Mouse (Mus musculus) megakaryocyte progenitor cell, adult 5-6 weeks (primary cell): Measurements from ENCODE around the gene Akr1a1. TPM values are rescaled to one million over a fixed set of nuclear protein-coding genes. Genes with fewer than 3 reads are reported as not detected.
"Not testable (repeated sequence)": the region's sequence is repeated elsewhere in the genome, so short reads cannot be mapped to it uniquely, and the experiment has no call there.

ENCODE experiments used
- ATAC-seq: replicated peaks from 2 replicates; pipeline ENCODE4 v1.8.0; 2016; ENCODE audit warnings: mild to moderate bottlenecking, moderate TSS enrichment, inconsistent platforms; ENCODE audit not compliant: poor library complexity
- total RNA-seq, 2 experiments: library from RNA; stranded (forward) in 1 of 2; stranded (reverse) in 1 of 2; fragments of 157-497, 149-512 nt in 1 of 2; fragments of 200-1000 nt in 1 of 2; gene quantifications; 2 replicates each; pipeline versions ENCODE4 v1.2.3 to v1.2.4; 2015 to 2017

The Akr1a1 gene
- total RNA-seq, 2 experiments from 2014 or later, result 370 to 829 TPM

- ATAC-seq, result not testable (repeated sequence)
Observed at GRCm38 (mm10) chr4:116659916-116660315, 8.4 kb upstream of the Akr1a1 start.

GRCm38 (mm10) chr4:116659474-116659873 lies 8.0 kb upstream of the Akr1a1 start:
- ATAC-seq, result no peak

DNA sequence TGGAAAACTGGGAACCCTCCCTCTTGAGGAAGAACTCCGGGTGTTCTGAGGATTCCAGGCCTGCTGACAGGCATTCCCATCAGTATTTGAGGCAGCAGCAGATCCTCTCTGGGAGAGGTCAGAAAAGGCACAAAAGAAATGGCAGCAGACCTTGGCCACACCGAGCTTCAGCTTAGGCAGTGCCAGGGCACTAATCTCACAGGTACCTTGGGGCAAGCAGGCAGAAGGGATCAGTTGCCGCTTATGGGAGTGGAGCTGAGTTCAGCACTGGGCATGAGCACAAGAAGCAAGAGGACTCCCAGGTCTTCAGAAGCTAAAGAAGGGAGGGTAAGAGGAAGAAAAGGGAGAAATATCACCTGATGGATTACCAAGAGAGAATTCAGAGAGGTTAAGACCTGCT lies 6.5 kb upstream of the Akr1a1 start:
- no peak for ATAC-seq

DNA sequence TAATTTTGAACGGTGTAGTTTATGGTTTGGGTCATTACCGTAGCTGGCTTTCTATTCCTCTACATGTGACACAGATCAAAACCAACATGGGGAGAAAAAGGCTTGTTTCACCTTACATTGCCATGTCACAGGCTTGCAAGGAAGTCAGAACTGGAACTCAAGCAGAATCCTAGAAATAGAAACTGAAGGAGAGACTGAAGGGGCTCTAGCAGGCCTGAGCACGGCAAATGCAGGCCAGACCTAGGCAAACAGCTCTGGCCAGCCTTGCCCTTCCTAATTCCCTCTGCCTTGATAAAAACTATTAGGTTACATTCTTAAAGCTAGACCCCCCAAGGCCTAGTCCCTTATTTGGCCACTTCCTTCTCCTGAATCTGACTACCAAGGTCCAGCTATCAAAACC lies 4.2 kb upstream of the Akr1a1 start:
- no peak for ATAC-seq

DNA sequence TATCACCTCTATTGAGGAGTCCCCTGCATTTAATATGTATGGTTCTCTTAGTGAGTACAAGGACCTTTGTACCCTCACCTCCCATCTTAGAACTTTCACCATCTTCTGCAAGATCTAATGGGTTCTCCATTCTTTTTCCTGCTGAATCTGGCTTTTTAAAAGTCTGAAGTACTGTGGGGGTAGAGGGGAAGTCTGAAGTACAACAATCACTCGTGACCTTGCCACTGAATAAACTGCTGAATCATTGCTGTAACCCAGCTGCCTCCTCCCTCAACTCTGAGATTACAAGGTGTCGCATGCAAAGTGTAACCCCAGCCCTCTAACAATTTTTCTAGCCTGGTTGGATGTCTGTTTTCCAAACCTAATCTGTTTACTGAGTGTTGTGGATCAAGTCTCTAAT lies 3.6 kb upstream of the Akr1a1 start:
- peak; percentile 53 for ATAC-seq

GRCm38 (mm10) chr4:116653228-116653627 lies 1.7 kb upstream of the Akr1a1 start:
- no peak for ATAC-seq

DNA sequence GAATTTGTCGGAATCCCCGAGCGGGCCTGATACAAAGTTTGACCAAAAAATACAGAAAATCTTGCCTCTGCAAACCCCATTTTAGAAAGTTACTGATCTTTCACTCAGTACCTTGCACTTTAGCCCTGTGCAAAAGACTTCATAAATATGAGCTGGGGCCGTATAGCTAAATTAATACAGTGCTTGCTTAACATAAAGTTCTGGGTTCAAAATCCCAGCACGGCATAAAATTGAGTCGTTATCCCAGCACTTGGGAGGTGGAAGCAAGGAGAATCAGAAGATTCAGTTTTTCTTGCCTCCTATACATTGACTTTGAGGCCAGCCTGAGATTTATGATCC lies 286 bp upstream of the Akr1a1 start:
- peak; percentile 13; the same call in 1 of the 2 replicates for ATAC-seq

DNA sequence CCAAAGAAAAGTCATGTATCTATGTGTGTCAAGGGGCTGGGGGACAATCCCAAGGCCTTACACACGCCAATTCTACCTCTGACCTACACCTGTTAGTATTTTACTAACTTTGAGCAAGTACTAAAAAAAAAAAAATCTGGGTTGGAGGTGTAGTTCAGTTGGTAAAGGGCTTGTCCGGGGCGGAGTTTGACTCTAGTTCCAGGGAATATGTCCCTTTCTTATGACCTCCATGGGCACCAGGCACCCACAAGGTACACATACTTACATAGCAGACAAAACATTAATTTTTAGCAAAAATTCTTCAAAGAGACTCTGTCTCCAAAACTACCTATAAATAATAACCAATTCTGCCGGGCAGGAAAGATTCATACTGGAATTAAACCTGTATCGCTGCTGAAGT lies 1.1 kb downstream of the Akr1a1 start:
- no peak for ATAC-seq

GRCm38 (mm10) chr4:116649411-116649810 lies 2.1 kb downstream of the Akr1a1 start:
- ATAC-seq, result no peak

DNA sequence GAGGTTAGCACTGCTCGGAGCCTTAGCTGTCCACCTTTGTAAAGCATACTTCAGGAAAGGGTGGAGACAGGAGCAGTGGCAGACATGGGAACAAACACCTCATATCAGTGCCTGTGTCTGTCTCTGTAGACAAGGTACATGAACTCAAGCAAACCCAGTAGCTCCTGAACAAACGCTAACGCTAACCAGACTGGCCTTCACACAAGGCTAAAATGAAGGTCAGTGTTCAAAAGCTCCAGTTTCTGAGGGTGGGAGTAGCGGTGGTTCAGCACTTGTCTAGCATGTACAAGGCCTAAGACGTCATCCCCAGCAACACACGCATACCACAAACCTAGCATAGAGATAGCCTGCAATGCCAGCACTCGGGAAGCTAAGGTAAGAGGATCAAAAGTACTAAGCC lies 5.9 kb downstream of the Akr1a1 start:
- no peak for ATAC-seq

DNA sequence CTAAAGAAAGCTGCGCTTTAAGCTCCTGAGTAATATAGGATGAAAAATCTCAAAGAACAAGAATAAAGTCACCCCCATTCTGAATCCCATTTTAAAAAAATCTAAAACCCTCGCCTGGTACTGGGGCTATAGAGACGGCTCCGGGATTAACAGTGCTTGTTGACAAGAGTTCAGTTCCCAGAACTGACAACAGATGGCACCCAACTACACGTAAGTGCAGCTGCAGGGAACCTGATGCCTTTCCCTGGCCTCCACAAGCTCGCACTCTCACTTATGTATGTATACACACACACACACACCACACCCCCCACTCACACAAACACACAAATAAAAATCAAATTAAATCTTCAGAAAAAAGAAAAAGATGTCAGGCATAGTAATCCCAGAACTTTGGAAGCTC lies 7.2 kb downstream of the Akr1a1 start:
- peak; percentile 95 for ATAC-seq

DNA sequence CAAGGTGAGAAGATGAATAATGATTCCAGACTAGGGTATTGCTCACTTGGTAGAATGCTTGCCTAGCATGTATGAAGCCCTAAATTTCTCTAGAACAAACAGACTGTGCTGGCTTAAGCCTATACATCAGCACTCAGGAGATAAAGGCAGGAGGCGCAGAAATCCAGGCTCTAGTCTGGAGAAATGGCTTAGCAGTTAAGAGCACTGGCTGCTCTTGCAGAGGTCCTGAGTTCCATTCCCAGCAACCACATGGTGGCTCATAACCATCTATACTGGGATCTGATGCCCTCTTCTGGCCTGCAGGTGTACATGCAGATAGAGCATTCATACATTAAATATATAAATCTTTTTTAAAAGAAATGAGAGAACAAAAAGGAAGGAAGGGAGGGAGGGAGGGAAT lies 9.4 kb downstream of the Akr1a1 start:
- no peak for ATAC-seq

GRCm38 (mm10) chr4:116638821-116639220 lies 12.7 kb downstream of the Akr1a1 start:
- ATAC-seq, result no peak

DNA sequence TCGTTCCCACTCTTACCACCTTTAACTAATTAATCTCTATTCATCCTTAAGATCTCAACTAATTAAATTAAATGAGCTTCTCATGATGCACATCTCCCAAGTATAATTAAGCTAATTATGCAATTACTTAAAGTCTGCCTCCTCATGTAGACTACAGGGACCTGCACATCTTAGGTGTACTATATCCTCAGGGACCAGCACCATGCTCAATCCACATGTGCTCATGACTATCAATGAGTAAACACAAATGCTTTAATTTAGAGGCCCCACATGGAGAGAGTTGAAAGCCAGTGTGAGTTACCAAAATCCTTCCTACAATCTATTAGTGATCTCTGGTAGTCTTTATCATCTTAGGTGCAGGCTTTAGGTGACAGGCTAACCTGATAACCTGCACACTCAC lies 16.3 kb downstream of the Akr1a1 start:
- no peak for ATAC-seq

DNA sequence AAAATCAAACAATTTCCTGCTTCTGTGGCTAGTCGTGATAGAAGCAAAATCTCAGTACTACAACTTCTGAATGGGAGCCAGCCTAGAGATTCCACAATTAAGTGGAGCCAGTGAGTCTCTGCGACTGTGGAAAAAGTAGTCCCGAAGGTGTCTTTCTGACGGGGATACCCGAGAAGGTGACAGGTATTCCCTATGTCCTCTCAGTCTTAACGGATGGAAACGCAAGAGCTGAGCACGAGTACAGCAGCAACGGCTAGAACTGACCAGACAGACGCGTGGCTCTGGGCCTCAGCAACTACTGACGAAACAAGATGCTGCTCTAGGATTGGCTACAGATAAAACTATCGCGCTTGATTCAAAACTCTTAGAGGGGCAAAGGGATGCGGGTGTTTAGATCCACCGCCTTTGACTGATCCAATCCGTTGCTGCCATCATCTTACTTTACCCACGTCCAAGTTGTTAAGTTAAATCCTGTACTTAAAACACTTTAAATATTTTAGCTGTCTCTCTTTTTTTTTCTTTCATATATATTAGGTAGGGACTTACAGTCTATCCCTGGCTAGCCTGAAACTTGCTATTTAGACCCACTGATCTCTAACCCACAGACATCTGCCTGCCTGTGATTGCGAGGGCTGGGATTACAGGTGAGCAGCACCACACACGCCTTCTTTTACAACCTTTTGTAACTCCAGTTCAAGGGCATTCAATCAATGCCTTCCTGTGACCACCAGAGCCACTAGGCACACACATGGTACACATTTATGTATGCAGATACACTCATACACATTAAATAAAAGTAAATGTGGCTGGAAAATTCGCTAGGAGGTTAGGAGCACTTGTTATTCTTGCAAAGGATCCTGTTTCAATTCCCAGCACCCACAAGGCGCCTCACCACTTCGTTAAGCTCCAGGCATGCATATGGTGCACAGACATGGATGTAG lies 23.5 kb downstream of the Akr1a1 start, which contains the start of gene Nasp:
TSS of gene Nasp (minus strand) at position 220 of the 941 bp plus-strand sequence.
- peak; percentile 76 for ATAC-seq

- ATAC-seq, result peak; percentile 84
Observed at GRCm38 (mm10) chr4:116627359-116627716, 24.1 kb downstream of the Akr1a1 start.

GRCm38 (mm10) chr4:116626658-116627358 lies 24.7 kb downstream of the Akr1a1 start:
- ATAC-seq, result peak; percentile 75

DNA sequence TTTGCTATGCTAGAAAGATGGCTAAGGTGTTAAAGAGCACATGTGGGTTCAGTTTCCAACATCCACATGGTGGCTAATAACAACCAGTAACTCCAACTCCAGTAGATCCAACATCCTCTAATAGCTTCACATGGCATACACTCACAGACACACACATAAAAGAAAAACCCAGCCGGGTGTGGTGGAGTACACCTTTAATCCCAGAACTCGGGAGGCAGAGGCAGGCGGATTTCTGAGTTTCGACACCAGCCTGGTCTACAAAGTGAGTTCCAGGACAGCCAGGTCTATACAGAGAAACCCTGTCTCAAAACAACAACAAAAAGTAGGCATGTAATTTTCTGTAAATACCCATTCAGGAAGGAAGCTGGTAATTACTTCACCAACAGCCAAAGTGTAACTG lies 26.6 kb downstream of the Akr1a1 start:
- ATAC-seq, result no peak

- ATAC-seq, result no peak
Observed at GRCm38 (mm10) chr4:116615237-116615636, 36.2 kb downstream of the Akr1a1 start.

- no peak for ATAC-seq
Observed at GRCm38 (mm10) chr4:116612621-116613020, 38.9 kb downstream of the Akr1a1 start.

- peak; percentile 96 for ATAC-seq
Observed at GRCm38 (mm10) chr4:116596978-116597881, 54.2 kb downstream of the Akr1a1 start.
